Mouse (Mus musculus): ENCODE measurements at regions not wholly inside any gene's neighbourhood (a gene's known extent, or its start where the extent isn't known, plus 50 kb on each side); places are given as distances from the start of the nearest gene placed in this dataset.

- DNase-seq = no peak
These were observed 63.8 kb upstream of the Thpo start for GRCm38 (mm10) chr16:20798115-20798514.

- no peak for DNase-seq
These were observed 60.4 kb upstream of the Thpo start for GRCm38 (mm10) chr16:20794721-20795120.

All from adrenal gland, adult 8-10 months (tissue).